Mouse (Mus musculus) liver, embryonic 11.5 days (tissue): ENCODE results near the gene Smyd3. TPM values are rescaled to one million over a fixed set of nuclear protein-coding genes. Genes with fewer than 3 reads are reported as not detected.

Source experiments
- ATAC-seq: fragments of 200-750 bp; cut with Nextera tagmentation; replicated peaks from 2 replicates; pipeline ENCODE4 v1.8.0; 2017; ENCODE audit warnings: moderate number of reproducible peaks, mild to moderate bottlenecking, moderate TSS enrichment, moderate library complexity; ENCODE audit not compliant: low FRiP score
- DNase-seq: peaks from one replicate; pipeline ENCODE4 v3.0.0-alpha.2; 2017; ENCODE audit warnings: low spot score
- H3K27ac ChIP-seq: fragments of 300-500 bp; sonication (generic); 2 replicates; pipeline ENCODE4 v1.5.1; 2014; ENCODE audit warnings: mild to moderate bottlenecking, low read depth, low read length, control low read depth
- H3K27me3 ChIP-seq: fragments of 300-500 bp; sonication (generic); replicated peaks from 2 replicates; pipeline ENCODE4 v1.6.1; 2014; ENCODE audit warnings: low read length, mixed read lengths; ENCODE audit not compliant: control insufficient read depth, insufficient read depth
- H3K36me3 ChIP-seq: fragments of 300-500 bp; sonication (generic); 2 replicates; pipeline ENCODE4 v1.6.1; 2014; ENCODE audit warnings: mild to moderate bottlenecking, low read length, moderate library complexity, mixed read lengths; ENCODE audit not compliant: control insufficient read depth, insufficient read depth
- H3K4me1 ChIP-seq: fragments of 300-500 bp; sonication (generic); replicated peaks from 2 replicates; pipeline ENCODE4 v1.6.1; 2014; ENCODE audit warnings: low read length, mixed read lengths; ENCODE audit not compliant: control insufficient read depth, insufficient read depth
- H3K4me2 ChIP-seq: fragments of 300-500 bp; sonication (generic); 2 replicates; pipeline ENCODE4 v1.6.1; 2014; ENCODE audit warnings: mild to moderate bottlenecking, control low read depth, moderate library complexity
- H3K4me3 ChIP-seq: fragments of 300-500 bp; sonication (generic); 2 replicates; pipeline ENCODE4 v1.5.1; 2014; ENCODE audit warnings: low read depth, low read length, control low read depth
- H3K9ac ChIP-seq: fragments of 300-500 bp; sonication (generic); 2 replicates; pipeline ENCODE4 v1.6.1; 2014; ENCODE audit warnings: low read depth, low read length, control low read depth
- H3K9me3 ChIP-seq: fragments of 300-500 bp; sonication (generic); 2 replicates; pipeline ENCODE4 v1.6.1; 2016; ENCODE audit warnings: low read length, inconsistent platforms, mixed read lengths; ENCODE audit not compliant: control insufficient read depth
- WGBS: fragments of 180-500 bp; shearing (Covaris S2); extraction: QIAGEN DNeasy Blood & Tissue Kit; methylation state at CpG from one replicate; pipeline ENCODE4 v1.1.7; 2014; 5-methylcytosine and 5-hydroxymethylcytosine counted together
- polyA plus RNA-seq: library from polyadenylated mRNA; unstranded; fragments of >200 nt; fragmentation: Nextera tagmentation; extraction: Ambion mirVana; gene quantifications from 2 replicates; pipeline ENCODE4 v1.2.1, GENCODE M21; 2014

The Smyd3 gene
- polyA plus RNA-seq, 1 experiment from 2014 or later = 17.3 TPM

DNA sequence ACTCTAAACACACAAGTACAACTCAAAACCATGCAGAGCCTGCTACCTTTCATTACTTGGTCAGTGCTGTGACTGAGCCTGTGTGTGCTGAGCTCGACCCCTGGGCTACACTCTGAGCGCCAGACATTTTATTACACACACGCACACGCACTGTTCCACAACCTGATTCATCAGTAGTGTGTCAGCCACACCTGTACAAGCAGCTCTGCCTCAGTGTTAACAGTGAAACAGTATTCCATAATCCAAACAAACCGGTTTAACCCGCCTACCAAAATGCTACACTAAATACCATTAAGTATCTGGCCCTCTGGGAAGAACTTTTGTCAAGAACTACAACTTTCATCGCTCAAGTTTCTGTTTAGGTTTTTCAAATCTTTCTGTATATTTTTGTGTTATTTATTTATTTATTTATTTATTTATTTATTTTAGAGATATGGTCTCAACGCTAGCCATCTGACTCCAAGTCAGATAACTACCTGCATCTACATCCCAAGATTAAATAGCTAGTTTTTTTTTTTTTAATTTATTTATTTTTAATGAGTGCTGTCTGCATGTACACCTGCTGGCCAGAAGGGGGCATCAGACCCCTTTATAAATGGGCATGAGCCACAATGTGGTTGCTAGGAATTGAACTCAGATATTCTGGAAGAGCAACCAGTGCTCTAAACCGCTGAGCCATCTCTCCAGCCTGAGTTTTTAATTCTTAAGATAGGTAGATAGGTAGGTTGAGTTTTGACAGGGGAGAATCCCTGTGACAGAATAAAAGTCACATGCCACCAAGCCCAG lies 11.1 kb downstream of the Smyd3 start:
- Histone ChIP-seq H3K4me2 (no peak overlapping the region), H3K9ac (no peak overlapping the region), H3K27me3 (no peaks in the 10 kb centered on the region), H3K27ac (no peak overlapping the region), H3K36me3 (no peaks in the 10 kb centered on the region), H3K4me3 (no peak overlapping the region), H3K9me3 (no peaks in the 10 kb centered on the region), H3K4me1 (no peaks in the 10 kb centered on the region)
- no peak for ATAC-seq
- no peak for DNase-seq
- 64% methylated on average over 9 of the region's 9 CpGs for WGBS

DNA sequence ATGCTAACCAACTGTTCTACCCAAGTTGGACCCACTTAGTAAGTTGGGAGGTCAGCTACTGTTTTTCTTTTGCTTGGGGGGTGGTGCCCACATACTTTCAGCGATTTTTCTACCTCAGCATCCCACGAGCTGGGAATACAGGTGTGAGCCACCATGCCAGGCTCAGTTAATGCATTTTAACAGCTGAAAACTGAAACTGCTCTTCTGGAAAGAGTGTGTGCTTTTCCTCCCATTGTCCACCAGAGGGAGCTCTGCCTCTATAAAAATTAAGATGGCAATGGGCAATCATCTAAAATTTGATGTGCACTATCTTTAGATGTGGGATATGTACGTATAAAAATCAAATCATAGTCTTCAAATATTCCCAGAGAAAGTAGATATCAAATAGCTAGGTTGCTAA lies 15.3 kb downstream of the Smyd3 start:
- Histone ChIP-seq H3K4me1 (no peaks in the 10 kb centered on the region), H3K27me3 (no peaks in the 10 kb centered on the region), H3K4me3 (no peak overlapping the region), H3K36me3 (no peaks in the 10 kb centered on the region), H3K9me3 (no peaks in the 10 kb centered on the region), H3K27ac (no peak overlapping the region), H3K4me2 (no peak overlapping the region), H3K9ac (no peak overlapping the region)
- ATAC-seq (no peak), DNase-seq (no peak)
- whole genome bisulfite sequencing = 17% methylated on average over 3 of the region's 3 CpGs

DNA sequence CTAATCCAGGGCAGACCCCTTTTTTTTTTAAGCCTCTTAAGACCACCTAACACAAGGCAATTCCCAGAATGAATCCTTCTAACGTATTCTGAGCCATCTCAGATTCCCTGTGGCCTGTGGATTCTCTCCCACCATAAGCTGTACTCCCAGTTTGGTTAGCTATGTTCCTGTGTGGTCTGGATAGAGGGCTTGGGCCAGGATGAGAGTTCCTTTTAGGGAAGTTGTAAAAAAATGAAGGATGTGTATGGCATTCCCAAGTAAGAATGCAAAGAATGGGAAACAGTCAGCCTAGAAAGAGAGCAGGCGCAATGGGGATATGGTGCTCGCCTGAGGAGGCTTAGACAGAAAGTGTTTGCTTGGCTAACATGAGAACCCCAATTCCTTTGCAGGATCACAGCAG lies 18.6 kb downstream of the Smyd3 start:
- 81% methylated on average over 3 of the region's 3 CpGs for WGBS
- Histone ChIP-seq H3K9ac (no peak overlapping the region), H3K27ac (no peak overlapping the region), H3K36me3 (no peaks in the 10 kb centered on the region), H3K27me3 (no peaks in the 10 kb centered on the region), H3K4me1 (no peaks in the 10 kb centered on the region), H3K4me2 (no peak overlapping the region), H3K4me3 (no peak overlapping the region), H3K9me3 (no peaks in the 10 kb centered on the region)
- DNase-seq = no peak
- no peak for ATAC-seq

- no peak overlapping the region for H3K4me2 ChIP-seq
- no peak for ATAC-seq
- H3K27ac ChIP-seq = no peak overlapping the region
- H3K27me3 ChIP-seq = no peaks in the 10 kb centered on the region
- DNase-seq = no peak
- no peaks in the 10 kb centered on the region for H3K4me1 ChIP-seq
- H3K4me3 ChIP-seq = no peak overlapping the region
- no peaks in the 10 kb centered on the region for H3K36me3 ChIP-seq
- no peaks in the 10 kb centered on the region for H3K9me3 ChIP-seq
- H3K9ac ChIP-seq = no peak overlapping the region
- WGBS = 46% methylated on average over 5 of the region's 5 CpGs
Observed at GRCm38 (mm10) chr1:179492908-179493307, 24.9 kb downstream of the Smyd3 start.

DNA sequence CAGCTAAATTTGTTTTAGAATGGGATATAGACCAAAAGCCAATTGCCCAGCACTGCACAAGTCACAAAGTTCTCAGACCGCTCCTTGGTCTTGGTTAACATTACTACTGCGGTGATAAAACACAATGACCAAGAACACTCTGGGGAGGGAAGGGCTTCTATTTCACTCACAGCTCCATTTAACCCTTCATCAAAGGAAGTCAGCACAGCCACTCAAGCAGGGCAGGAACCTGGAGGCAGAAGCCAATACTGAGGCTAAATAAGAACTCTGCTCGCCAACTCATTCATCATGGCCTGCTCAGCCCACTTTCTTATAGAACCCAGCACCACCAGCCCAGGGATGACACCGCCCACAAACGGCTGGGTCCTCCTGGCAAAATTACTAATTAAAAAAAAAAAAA lies 29.3 kb downstream of the Smyd3 start:
- Histone ChIP-seq H3K27ac (no peak overlapping the region), H3K36me3 (no peaks in the 10 kb centered on the region)

GRCm38 (mm10) chr1:179487990-179488389 lies 29.9 kb downstream of the Smyd3 start:
- Histone ChIP-seq H3K36me3 (no peaks in the 10 kb centered on the region), H3K9me3 (no peaks in the 10 kb centered on the region), H3K4me1 (0 out of 2 replicates have a peak, but pooled peaks cover 2% of the 10 kb centered on the region), H3K9ac (no peak overlapping the region), H3K4me3 (no peak overlapping the region), H3K4me2 (no peak overlapping the region), H3K27me3 (no peaks in the 10 kb centered on the region), H3K27ac (no peak overlapping the region)
- 73% methylated on average over 5 of the region's 5 CpGs for WGBS
- DNase-seq (no peak), ATAC-seq (no peak)

More for the DNA sequence above, 29.3 kb downstream of the Smyd3 start:
- H3K4me1 ChIP-seq = 0 out of 2 replicates have a peak, but pooled peaks cover 2% of the 10 kb centered on the region
- H3K4me2 ChIP-seq = no peak overlapping the region
- H3K27me3 ChIP-seq = no peaks in the 10 kb centered on the region
- WGBS = 89% methylated on average over 5 of the region's 5 CpGs
- ATAC-seq (no peak), DNase-seq (no peak)
- no peak overlapping the region for H3K4me3 ChIP-seq
- H3K9ac ChIP-seq = no peak overlapping the region
- no peaks in the 10 kb centered on the region for H3K9me3 ChIP-seq

- 74% methylated on average over 2 of the region's 2 CpGs for WGBS
- H3K9me3 ChIP-seq = no peaks in the 10 kb centered on the region
- no peak overlapping the region for H3K9ac ChIP-seq
- H3K4me2 ChIP-seq = no peak overlapping the region
- H3K4me1 ChIP-seq = 0 out of 2 replicates have a peak, but pooled peaks cover 2% of the 10 kb centered on the region
- H3K4me3 ChIP-seq = no peak overlapping the region
- H3K27ac ChIP-seq = no peak overlapping the region
- ATAC-seq = no peak
- no peaks in the 10 kb centered on the region for H3K27me3 ChIP-seq
- no peaks in the 10 kb centered on the region for H3K36me3 ChIP-seq
- no peak for DNase-seq
Observed at GRCm38 (mm10) chr1:179487238-179487637, 30.6 kb downstream of the Smyd3 start.

DNA sequence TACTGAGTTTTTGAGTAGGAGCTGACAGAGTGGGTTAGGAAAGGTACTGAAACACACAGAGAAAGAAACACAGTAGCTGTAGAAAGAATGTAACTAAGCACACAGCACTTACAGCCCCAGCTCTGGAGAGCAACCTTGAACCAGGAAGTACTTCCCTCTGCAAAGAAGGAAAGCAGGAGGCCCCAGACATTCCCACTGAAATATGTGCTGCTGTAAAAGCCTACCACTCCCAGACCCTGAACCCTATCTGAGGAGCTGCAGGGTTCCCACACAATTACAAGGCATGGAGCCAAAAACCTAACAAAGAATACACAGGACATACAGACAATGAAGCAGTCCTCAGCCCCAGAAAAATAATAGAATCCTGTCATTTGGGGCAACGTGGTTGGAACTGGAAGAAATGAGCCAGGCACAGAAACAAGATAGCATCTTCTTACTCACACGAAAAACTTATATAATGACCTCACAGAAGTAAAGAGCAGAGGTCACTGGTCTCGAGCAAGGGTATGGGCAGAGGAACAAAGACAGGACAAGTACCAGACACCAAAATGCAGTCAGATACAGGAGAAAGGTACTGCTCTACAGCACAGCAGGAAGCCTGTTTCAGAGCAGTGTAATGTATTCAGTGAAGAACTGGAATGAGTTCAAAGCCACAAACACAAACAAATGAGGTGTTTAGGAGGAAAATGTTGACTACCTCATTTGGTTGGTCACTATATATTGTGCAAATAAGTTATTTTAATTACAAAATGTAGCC lies 31.9 kb downstream of the Smyd3 start:
- H3K36me3 ChIP-seq = no peaks in the 10 kb centered on the region
- no peak for ATAC-seq
- no peak overlapping the region for H3K9ac ChIP-seq
- H3K9me3 ChIP-seq = no peaks in the 10 kb centered on the region
- 53% methylated on average over 3 of the region's 3 CpGs for WGBS
- DNase-seq = no peak
- no peaks in the 10 kb centered on the region for H3K27me3 ChIP-seq
- H3K4me3 ChIP-seq = no peak overlapping the region
- 0 out of 2 replicates have a peak, but pooled peaks cover 2% of the 10 kb centered on the region for H3K4me1 ChIP-seq
- H3K4me2 ChIP-seq = no peak overlapping the region
- no peak overlapping the region for H3K27ac ChIP-seq
